Mouse (Mus musculus): ENCODE results near the gene Mgll. TPM values are rescaled to one million over a fixed set of nuclear protein-coding genes. Genes with fewer than 3 reads are reported as not detected.

Gene Mgll
- total and polyA plus RNA-seq, 2 experiments from 2014 or later: 126 to 148 TPM

- Histone ChIP-seq H3K4me1 (ENCODE audit: insufficient read depth, low read length) (no peaks in the 10 kb centered on the region), H3K9ac (replicated peaks; ENCODE audit: low read length) (no peak overlapping the region), H3K9me3 (ENCODE audit: low read length) (no peaks in the 10 kb centered on the region), H3K27ac (no peak overlapping the region), H3K4me3 (ENCODE audit: low read length) (no peak overlapping the region), H3K4me2 (ENCODE audit: low read depth, low read length) (no peak overlapping the region), H3K27me3 (ENCODE audit: insufficient read depth, low read length) (no peaks in the 10 kb centered on the region), H3K36me3 (ENCODE audit: insufficient read depth, low read length) (no peaks in the 10 kb centered on the region)
- WGBS: 56% methylated on average over 6 of the region's 6 CpGs
- TF ChIP-seq CTCF (IDR thresholded peaks at IDR 0.05; ENCODE audit: low read depth): no peak
- ATAC-seq (no peak), DNase-seq (ENCODE audit: low spot score) (no peak)
Measured at GRCm38 (mm10) chr6:88717143-88718032, 6.8 kb upstream of the Mgll start.

- Histone ChIP-seq H3K27ac (no peak overlapping the region), H3K9me3 (ENCODE audit: low read length) (no peaks in the 10 kb centered on the region), H3K4me3 (ENCODE audit: low read length) (no peak overlapping the region), H3K27me3 (ENCODE audit: insufficient read depth, low read length) (no peaks in the 10 kb centered on the region), H3K4me2 (ENCODE audit: low read depth, low read length) (no peak overlapping the region), H3K4me1 (ENCODE audit: insufficient read depth, low read length) (no peaks in the 10 kb centered on the region), H3K9ac (replicated peaks; ENCODE audit: low read length) (no peak overlapping the region), H3K36me3 (ENCODE audit: insufficient read depth, low read length) (no peaks in the 10 kb centered on the region)
- DNase-seq (ENCODE audit: low spot score) (no peak), ATAC-seq (no peak)
- TF ChIP-seq CTCF (IDR thresholded peaks at IDR 0.05; ENCODE audit: low read depth): no peak
- 85% methylated on average over 7 of the region's 7 CpGs for WGBS
Measured at GRCm38 (mm10) chr6:88718033-88718725, 6.0 kb upstream of the Mgll start.

- Histone ChIP-seq H3K9ac (replicated peaks; ENCODE audit: low read length) (no peak overlapping the region), H3K36me3 (ENCODE audit: insufficient read depth, low read length) (no peaks in the 10 kb centered on the region), H3K4me3 (ENCODE audit: low read length) (no peak overlapping the region), H3K4me1 (ENCODE audit: insufficient read depth, low read length) (0 out of 2 replicates have a peak, but pooled peaks cover 4% of the 10 kb centered on the region), H3K27ac (no peak overlapping the region), H3K27me3 (ENCODE audit: insufficient read depth, low read length) (no peaks in the 10 kb centered on the region), H3K4me2 (ENCODE audit: low read depth, low read length) (no peak overlapping the region), H3K9me3 (ENCODE audit: low read length) (no peaks in the 10 kb centered on the region)
- no peak for TF ChIP-seq CTCF (IDR thresholded peaks at IDR 0.05; ENCODE audit: low read depth)
- whole genome bisulfite sequencing: 83% methylated on average over 3 of the region's 3 CpGs
- DNase-seq (ENCODE audit: low spot score) (no peak), ATAC-seq (no peak)
Measured at GRCm38 (mm10) chr6:88721059-88721458, 3.2 kb upstream of the Mgll start.

GRCm38 (mm10) chr6:88722906-88723305, 1.3 kb upstream of the Mgll start:
- 91% methylated on average over 2 of the region's 2 CpGs for WGBS

GRCm38 (mm10) chr6:88723806-88724312, 353 bp upstream of the Mgll start:
- Histone ChIP-seq H3K4me1 (ENCODE audit: insufficient read depth, low read length) (peaks cover 17% of the 10 kb centered on the region), H3K27ac (peak overlapping the region; percentile 81), H3K9me3 (ENCODE audit: low read length) (no peaks in the 10 kb centered on the region), H3K4me2 (ENCODE audit: low read depth, low read length) (peak overlapping the region; percentile 98), H3K9ac (replicated peaks; ENCODE audit: low read length) (peak overlapping the region; percentile 65), H3K4me3 (ENCODE audit: low read length) (peak overlapping the region; percentile 71), H3K36me3 (ENCODE audit: insufficient read depth, low read length) (no peaks in the 10 kb centered on the region), H3K27me3 (ENCODE audit: insufficient read depth, low read length) (no peaks in the 10 kb centered on the region)
- ATAC-seq (peak; percentile 60), DNase-seq (ENCODE audit: low spot score) (no peak)
- TF ChIP-seq CTCF (IDR thresholded peaks at IDR 0.05; ENCODE audit: low read depth): no peak
- 30% methylated on average over 14 of the region's 14 CpGs for WGBS

More at GRCm38 (mm10) chr6:88722906-88723305, 1.3 kb upstream of the Mgll start:
- TF ChIP-seq CTCF (IDR thresholded peaks at IDR 0.05; ENCODE audit: low read depth): no peak
- H3K36me3 ChIP-seq (ENCODE audit: insufficient read depth, low read length): no peaks in the 10 kb centered on the region
- peaks cover 14% of the 10 kb centered on the region for H3K4me1 ChIP-seq (ENCODE audit: insufficient read depth, low read length)
- DNase-seq (ENCODE audit: low spot score) (no peak), ATAC-seq (no peak)
- H3K9ac ChIP-seq (replicated peaks; ENCODE audit: low read length): no peak overlapping the region
- no peaks in the 10 kb centered on the region for H3K9me3 ChIP-seq (ENCODE audit: low read length)
- H3K4me2 ChIP-seq (ENCODE audit: low read depth, low read length): no peak overlapping the region
- no peaks in the 10 kb centered on the region for H3K27me3 ChIP-seq (ENCODE audit: insufficient read depth, low read length)
- H3K27ac ChIP-seq: no peak overlapping the region
- no peak overlapping the region for H3K4me3 ChIP-seq (ENCODE audit: low read length)

GRCm38 (mm10) chr6:88725590-88725989, 1.4 kb downstream of the Mgll start:
- Histone ChIP-seq H3K27ac (peak overlapping the region; percentile 81), H3K4me2 (ENCODE audit: low read depth, low read length) (peak overlapping the region; percentile 98), H3K4me3 (ENCODE audit: low read length) (peak overlapping the region; percentile 71), H3K4me1 (ENCODE audit: insufficient read depth, low read length) (peaks cover 17% of the 10 kb centered on the region), H3K36me3 (ENCODE audit: insufficient read depth, low read length) (no peaks in the 10 kb centered on the region), H3K9ac (replicated peaks; ENCODE audit: low read length) (no peak overlapping the region; the same call in 1 of the 2 replicates), H3K9me3 (ENCODE audit: low read length) (no peaks in the 10 kb centered on the region), H3K27me3 (ENCODE audit: insufficient read depth, low read length) (no peaks in the 10 kb centered on the region)
- TF ChIP-seq CTCF (IDR thresholded peaks at IDR 0.05; ENCODE audit: low read depth): peak; percentile 63
- DNase-seq (ENCODE audit: low spot score) (no peak), ATAC-seq (no peak)
- 57% methylated on average over 7 of the region's 7 CpGs for WGBS

All from hindbrain, postnatal 0 days (tissue).